15 mouse cellular contexts compared by ENCODE assay signal in the genomic region with DNA sequence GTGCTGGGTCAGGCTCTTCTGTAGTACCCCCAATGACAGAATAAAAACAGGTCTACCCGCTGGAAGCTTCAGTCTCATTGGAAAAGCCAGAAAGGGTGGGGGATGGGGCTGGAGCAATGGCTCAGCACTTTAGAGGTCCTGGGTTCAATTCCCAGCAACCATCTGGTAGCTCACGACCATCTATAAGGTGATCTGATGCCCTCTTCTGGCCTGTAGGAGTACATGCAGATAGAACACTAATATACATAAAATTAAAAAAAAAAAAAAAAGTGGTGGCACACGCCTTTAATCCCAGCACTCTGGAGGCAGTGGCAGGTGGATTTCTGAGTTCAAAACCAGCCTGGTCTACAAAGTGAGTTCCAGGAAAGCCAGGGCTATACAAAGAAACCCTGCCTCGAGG. TPM values are rescaled to one million over a fixed set of nuclear protein-coding genes. Genes with fewer than 3 reads are reported as not detected.
DNase-seq lines count a peak whose midpoint lies in the region; ATAC-seq and TF ChIP-seq lines count a peak whose summit lies in the region.
"Had no signal": no experiment of that assay in that cellular context is flagged by ENCODE, and none has a peak within 500 bp of the region (broad histone marks: within the 10 kb centered on the region; RNA-seq: fewer than 3 reads in every experiment).

No protein-coding gene starts in this region.

- TF ChIP-seq POLR2A in heart, adult 2 months (IDR thresholded peaks at IDR 0.05; ENCODE audit: insufficient read depth, low read depth, low read length): no peak

- no peaks in the 10 kb centered on the region for H3K36me3 ChIP-seq in heart, adult 2 months (ENCODE audit: control insufficient read depth, insufficient read depth, low read length)
- no peaks in the 10 kb centered on the region for H3K36me3 ChIP-seq in liver, embryonic 14.5 days (replicated peaks; ENCODE audit: control insufficient read depth, insufficient read depth, low read depth)
- H3K36me3 ChIP-seq in liver, embryonic 11.5 days (ENCODE audit: control insufficient read depth, insufficient read depth, low read length): peaks cover 3% of the 10 kb centered on the region; the same call in 1 of the 2 replicates
- peaks cover 25% of the 10 kb centered on the region for H3K36me3 ChIP-seq in E14TG2a.4 (ENCODE audit: insufficient read depth, low read length)
- H3K36me3 ChIP-seq: neural tube, embryonic 12.5 days had no signal

- H3K9me3 ChIP-seq in liver, embryonic 14.5 days (ENCODE audit: control insufficient read depth, low read length): no peaks in the 10 kb centered on the region
- no peaks in the 10 kb centered on the region for H3K9me3 ChIP-seq in liver, embryonic 11.5 days (ENCODE audit: control insufficient read depth, low read length)
- no peaks in the 10 kb centered on the region for H3K9me3 ChIP-seq in E14TG2a.4 (ENCODE audit: low read length)
- H3K9me3 ChIP-seq: embryonic facial prominence, embryonic 13.5 days; limb, embryonic 13.5 days; neural tube, embryonic 12.5 days had no signal

- H3K9ac ChIP-seq in heart, adult 2 months (ENCODE audit: low read depth, low read length): no peak overlapping the region
- no peak overlapping the region for H3K9ac ChIP-seq in liver, embryonic 14.5 days (replicated peaks)
- no peak overlapping the region for H3K9ac ChIP-seq in liver, embryonic 11.5 days (ENCODE audit: low read depth, low read length)
- H3K9ac ChIP-seq: embryonic facial prominence, embryonic 13.5 days; neural tube, embryonic 12.5 days had no signal

- no peak overlapping the region for H3K4me3 ChIP-seq in heart, adult 2 months
- H3K4me3 ChIP-seq in liver, embryonic 14.5 days (ENCODE audit: insufficient read depth in 1 of 2, low read depth in 2 of 2, low read length in 2 of 2): no peak overlapping the region
- H3K4me3 ChIP-seq in liver, embryonic 11.5 days (ENCODE audit: low read depth, low read length): no peak overlapping the region
- H3K4me3 ChIP-seq in E14TG2a.4 (replicated peaks; ENCODE audit: low read length): peak overlapping the region; percentile 69
- H3K4me3 ChIP-seq: embryonic facial prominence, embryonic 13.5 days; limb, embryonic 13.5 days; neural tube, embryonic 12.5 days had no signal

- no peak overlapping the region for H3K4me2 ChIP-seq in liver, embryonic 14.5 days (ENCODE audit: low read depth)
- no peak overlapping the region for H3K4me2 ChIP-seq in liver, embryonic 11.5 days
- H3K4me2 ChIP-seq: embryonic facial prominence, embryonic 13.5 days; limb, embryonic 13.5 days; neural tube, embryonic 12.5 days had no signal

- TF ChIP-seq EP300 in heart, adult 2 months (IDR thresholded peaks at IDR 0.05; ENCODE audit: insufficient read depth, low read depth, low read length): no peak
- no peak for TF ChIP-seq EP300 in liver, embryonic 14.5 days (IDR thresholded peaks at IDR 0.05; ENCODE audit: low read depth)

- intact Hi-C loops in heart, adult 2 months (cut with DNase I): no loop called here
- intact Hi-C loops in heart, postnatal 10 days (cut with DNase I): no loop called here

- WGBS in heart, adult 2 months: 71% methylated on average over 4 of the region's 4 CpGs
- 67% methylated on average over 4 of the region's 4 CpGs for WGBS in liver, embryonic 14.5 days (ENCODE audit: insufficient replicate concordance)
- WGBS in liver, embryonic 11.5 days: 63% methylated on average over 4 of the region's 4 CpGs

- no peak for ATAC-seq in liver, embryonic 14.5 days (ENCODE audit: insufficient read depth)
- ATAC-seq in liver, embryonic 11.5 days (replicated peaks; ENCODE audit: low FRiP score): no peak
- no peak for ATAC-seq in erythroid progenitor cell, adult 5-6 weeks (replicated peaks; ENCODE audit: low FRiP score, poor library complexity, severe bottlenecking)
- ATAC-seq: intestine, embryonic 16.5 days had no signal

- DNase-seq in heart, adult 2 months: no peak
- no peak for DNase-seq in heart, postnatal 10 days
- DNase-seq in liver, embryonic 14.5 days (ENCODE audit: low read depth in 3 of 3, low spot score in 3 of 3): no peak
- DNase-seq in liver, embryonic 11.5 days (ENCODE audit: low spot score): no peak
- peak; percentile 56 for DNase-seq in induced T-regulatory cell, adult 2 months (ENCODE audit: low read depth)
- no peak for DNase-seq in heart, adult 18-20 months
- DNase-seq: adrenal gland, postnatal 14 days; midbrain, embryonic 14.5 days had no signal

- TF ChIP-seq CTCF in heart, adult 2 months (IDR thresholded peaks at IDR 0.05): peak; percentile 41
- TF ChIP-seq CTCF in liver, embryonic 14.5 days (IDR thresholded peaks at IDR 0.05; ENCODE audit: low read depth): peak; percentile 47
- peak; percentile 30 for TF ChIP-seq CTCF in E14TG2a.4 (conservative IDR thresholded peaks at IDR 0.05; ENCODE audit: low read length)

- H3K27ac ChIP-seq in heart, adult 2 months: no peak overlapping the region
- H3K27ac ChIP-seq in liver, embryonic 14.5 days: no peak overlapping the region
- H3K27ac ChIP-seq in liver, embryonic 11.5 days (ENCODE audit: low read depth, low read length): no peak overlapping the region
- H3K27ac ChIP-seq: embryonic facial prominence, embryonic 13.5 days; limb, embryonic 13.5 days; macrophage; neural tube, embryonic 12.5 days had no signal

- no peaks in the 10 kb centered on the region for H3K27me3 ChIP-seq in heart, adult 2 months (ENCODE audit: control insufficient read depth, insufficient read depth, low read length)
- no peaks in the 10 kb centered on the region for H3K27me3 ChIP-seq in liver, embryonic 14.5 days (ENCODE audit: control insufficient read depth, insufficient read depth, low read length)
- H3K27me3 ChIP-seq in liver, embryonic 11.5 days (replicated peaks; ENCODE audit: control insufficient read depth, insufficient read depth, low read length): no peaks in the 10 kb centered on the region
- no peaks in the 10 kb centered on the region for H3K27me3 ChIP-seq in E14TG2a.4 (ENCODE audit: insufficient read depth, low read length)
- H3K27me3 ChIP-seq: embryonic facial prominence, embryonic 13.5 days; limb, embryonic 13.5 days; neural tube, embryonic 12.5 days had no signal

- peaks cover 2% of the 10 kb centered on the region; the same call in 1 of the 2 replicates for H3K4me1 ChIP-seq in heart, adult 2 months (ENCODE audit: control insufficient read depth, insufficient read depth, low read length)
- H3K4me1 ChIP-seq in liver, embryonic 14.5 days (replicated peaks; ENCODE audit: control insufficient read depth in 2 of 2, insufficient read depth in 2 of 2, low read length in 1 of 2): peaks cover 40 to 44% of the 10 kb centered on the region in 2 experiments
- peaks cover 40% of the 10 kb centered on the region for H3K4me1 ChIP-seq in liver, embryonic 11.5 days (replicated peaks; ENCODE audit: control insufficient read depth, insufficient read depth, low read length)
- peaks cover 89% of the 10 kb centered on the region for H3K4me1 ChIP-seq in E14TG2a.4 (replicated peaks; ENCODE audit: low read depth, low read length)

- H3K79me2 ChIP-seq in heart, adult 2 months (replicated peaks; ENCODE audit: control insufficient read depth, insufficient read depth, low read length): no peaks in the 10 kb centered on the region

RNA-seq across cellular contexts. Expression of gene Nek8, which starts 5.1 kb away (rescaled TPM):
- 1 to 10 TPM; 1.6 to 2.5 TPM for total RNA-seq in heart, adult 2 months (2021)
- 7.0 and 7.6 TPM in 2 replicates for polyA plus RNA-seq in heart, adult 2 months (2012; rRNA removed)
- 1 to 10 TPM; 4.5 to 5.4 TPM for total RNA-seq in heart, postnatal 10 days (2021)
- polyA plus RNA-seq in liver, embryonic 14.5 days (2012; rRNA removed): 9.8 and 10.6 TPM in 2 replicates
- polyA plus RNA-seq in liver, embryonic 14.5 days (2014; fragmentation: Nextera tagmentation; extraction: Ambion mirVana): 7.4 and 7.8 TPM in 2 replicates
- polyA plus RNA-seq in liver, embryonic 11.5 days (2014; fragmentation: Nextera tagmentation; extraction: Ambion mirVana): 13.1 and 14.3 TPM in 2 replicates
- 43.2 and 79.6 TPM in 2 replicates for total RNA-seq in erythroid progenitor cell, adult 5-6 weeks (2015; ENCODE audit: low replicate concordance)
- 35.9 and 76.8 TPM in 2 replicates for total RNA-seq in erythroid progenitor cell, adult 5-6 weeks (2017; ENCODE audit: low replicate concordance)
- total RNA-seq in heart, adult 18-20 months (2021): 1 to 10 TPM; 1.7 to 2.6 TPM

RNA-seq across cellular contexts. Expression of gene Tlcd1, which starts 5.2 kb away (rescaled TPM):
- total RNA-seq in heart, adult 2 months (2021): 1 to 10 TPM; 5.4 to 5.7 TPM
- polyA plus RNA-seq in heart, adult 2 months (2012; rRNA removed): 15.7 and 17.3 TPM in 2 replicates
- 1 to 10 TPM; 9.1 to 9.4 TPM for total RNA-seq in heart, postnatal 10 days (2021)
- 47.4 and 69.6 TPM in 2 replicates for polyA plus RNA-seq in liver, embryonic 14.5 days (2012; rRNA removed)
- 44.9 and 50.5 TPM in 2 replicates for polyA plus RNA-seq in liver, embryonic 14.5 days (2014; fragmentation: Nextera tagmentation; extraction: Ambion mirVana)
- 52.5 and 57.5 TPM in 2 replicates for polyA plus RNA-seq in liver, embryonic 11.5 days (2014; fragmentation: Nextera tagmentation; extraction: Ambion mirVana)
- total RNA-seq in erythroid progenitor cell, adult 5-6 weeks (2015; ENCODE audit: low replicate concordance): 174 and 194 TPM in 2 replicates
- total RNA-seq in erythroid progenitor cell, adult 5-6 weeks (2017; ENCODE audit: low replicate concordance): 107 and 197 TPM in 2 replicates
- 10 to 100 TPM in 1 of 2 experiments, 1 to 10 TPM in 1; 3.2 to 10.6 TPM for total RNA-seq in heart, adult 18-20 months (2021)

RNA-seq across cellular contexts. Expression of gene Traf4, which starts 5.9 kb away (rescaled TPM):
- 1 to 10 TPM; 3.7 to 6.0 TPM for total RNA-seq in heart, adult 2 months (2021)
- polyA plus RNA-seq in heart, adult 2 months (2012; rRNA removed): 11.2 and 13.4 TPM in 2 replicates
- total RNA-seq in heart, postnatal 10 days (2021): 10 to 100 TPM; 17.5 to 21.0 TPM
- 35.1 and 39.9 TPM in 2 replicates for polyA plus RNA-seq in liver, embryonic 14.5 days (2012; rRNA removed)
- polyA plus RNA-seq in liver, embryonic 14.5 days (2014; fragmentation: Nextera tagmentation; extraction: Ambion mirVana): 17.1 and 18.0 TPM in 2 replicates
- 53.8 and 57.6 TPM in 2 replicates for polyA plus RNA-seq in liver, embryonic 11.5 days (2014; fragmentation: Nextera tagmentation; extraction: Ambion mirVana)
- 11.3 and 35.3 TPM in 2 replicates for total RNA-seq in erythroid progenitor cell, adult 5-6 weeks (2015; ENCODE audit: low replicate concordance)
- total RNA-seq in erythroid progenitor cell, adult 5-6 weeks (2017; ENCODE audit: low replicate concordance): 14.6 and 16.1 TPM in 2 replicates
- 1 to 10 TPM; 3.2 to 4.6 TPM for total RNA-seq in heart, adult 18-20 months (2021)

RNA-seq across cellular contexts. Expression of gene Rpl23a, which starts 12.1 kb away (rescaled TPM):
- total RNA-seq in heart, adult 2 months (2021): 100 to 1,000 TPM; 801 to 911 TPM
- 155 and 253 TPM in 2 replicates for polyA plus RNA-seq in heart, adult 2 months (2012; rRNA removed)
- 100 to 1,000 TPM; 965 to 994 TPM for total RNA-seq in heart, postnatal 10 days (2021)
- 628 and 1,347 TPM in 2 replicates for polyA plus RNA-seq in liver, embryonic 14.5 days (2012; rRNA removed)
- polyA plus RNA-seq in liver, embryonic 14.5 days (2014; fragmentation: Nextera tagmentation; extraction: Ambion mirVana): 1,087 and 1,100 TPM in 2 replicates
- 1,588 and 1,766 TPM in 2 replicates for polyA plus RNA-seq in liver, embryonic 11.5 days (2014; fragmentation: Nextera tagmentation; extraction: Ambion mirVana)
- 1,034 and 1,190 TPM in 2 replicates for total RNA-seq in erythroid progenitor cell, adult 5-6 weeks (2015; ENCODE audit: low replicate concordance)
- total RNA-seq in erythroid progenitor cell, adult 5-6 weeks (2017; ENCODE audit: low replicate concordance): 811 and 1,012 TPM in 2 replicates
- total RNA-seq in heart, adult 18-20 months (2021): 100 to 1,000 TPM; 866 to 935 TPM

RNA-seq across cellular contexts. Expression of gene Rab34, which starts 16.9 kb away (rescaled TPM):
- 1 to 10 TPM; 8.2 to 9.8 TPM for total RNA-seq in heart, adult 2 months (2021)
- 17.2 and 17.5 TPM in 2 replicates for polyA plus RNA-seq in heart, adult 2 months (2012; rRNA removed)
- total RNA-seq in heart, postnatal 10 days (2021): 10 to 100 TPM; 22.3 to 24.3 TPM
- polyA plus RNA-seq in liver, embryonic 14.5 days (2012; rRNA removed): 7.1 and 7.7 TPM in 2 replicates
- polyA plus RNA-seq in liver, embryonic 14.5 days (2014; fragmentation: Nextera tagmentation; extraction: Ambion mirVana): 11.3 and 12.4 TPM in 2 replicates
- polyA plus RNA-seq in liver, embryonic 11.5 days (2014; fragmentation: Nextera tagmentation; extraction: Ambion mirVana): 42.6 and 45.3 TPM in 2 replicates
- 2.9 TPM in 1 of 2 replicates, not detected in the other for total RNA-seq in erythroid progenitor cell, adult 5-6 weeks (2015; ENCODE audit: low replicate concordance)
- 2.6 and 7.1 TPM in 2 replicates for total RNA-seq in erythroid progenitor cell, adult 5-6 weeks (2017; ENCODE audit: low replicate concordance)
- 10 to 100 TPM in 1 of 2 experiments, 1 to 10 TPM in 1; 6.4 to 11.4 TPM for total RNA-seq in heart, adult 18-20 months (2021)

Comparison
In these comparisons a context has a peak if more than half of its experiments do, and no peak if none do; other contexts are left out.
1. RNA of gene Nek8, which starts 5.1 kb away (total RNA-seq): 35.9 to 79.6 TPM in erythroid progenitor cell, adult 5-6 weeks; 4.5 to 5.4 TPM in heart, postnatal 10 days, 1.7 to 2.6 TPM in heart, adult 18-20 months and 1.6 to 2.5 TPM in heart, adult 2 months; every median in the first group is over 4 times any median in the second.
2. RNA of gene Tlcd1, which starts 5.2 kb away (total RNA-seq): 107 to 197 TPM in erythroid progenitor cell, adult 5-6 weeks; 3.2 to 10.6 TPM in heart, adult 18-20 months, 9.1 to 9.4 TPM in heart, postnatal 10 days and 5.4 to 5.7 TPM in heart, adult 2 months; every median in the first group is over 4 times any median in the second.
3. Peak in every context shown above with its lines, with median percentiles within 50 percentile points of each other: CTCF ChIP-seq.